Mouse (Mus musculus): Measurements from ENCODE around the gene Gm10643. TPM values are rescaled to one million over a fixed set of nuclear protein-coding genes. Genes with fewer than 3 reads are reported as not detected.

The Gm10643 gene
- polyA plus RNA-seq, 1 experiment = 0.49 TPM

GRCm38 (mm10) chr8:84023085-84023484 lies 41.9 kb downstream of the Gm10643 start:
- H3K79me2 ChIP-seq (ENCODE audit: control insufficient read depth, insufficient read depth) = no peaks in the 10 kb centered on the region
- H3K27me3 ChIP-seq (ENCODE audit: control insufficient read depth, insufficient read depth, insufficient read length) = no peaks in the 10 kb centered on the region
- H3K79me3 ChIP-seq (ENCODE audit: low read depth) = no peaks in the 10 kb centered on the region
- no peak overlapping the region for H3ac ChIP-seq (ENCODE audit: control insufficient read depth, insufficient read length, low read depth)
- H3K4me3 ChIP-seq (ENCODE audit: insufficient read depth, poor library complexity, severe bottlenecking) = no peak overlapping the region
- no peak for TF ChIP-seq FOSL1 (IDR thresholded peaks at IDR 0.05; ENCODE audit: insufficient read depth, low read length, poor library complexity, severe bottlenecking)
- peak; percentile 76 for TF ChIP-seq USF1 (IDR thresholded peaks at IDR 0.05; ENCODE audit: low read depth)
- TF ChIP-seq MYOG (IDR thresholded peaks at IDR 0.05; ENCODE audit: control insufficient read depth, extremely low read depth, insufficient read length) = no peak
- peak; percentile 81 for TF ChIP-seq MAX (IDR thresholded peaks at IDR 0.05)
- peak; percentile 31 for TF ChIP-seq MYOD1 (IDR thresholded peaks at IDR 0.05; ENCODE audit: control insufficient read depth, insufficient read length, low read depth)
- TF ChIP-seq CEBPB (IDR thresholded peaks at IDR 0.05; ENCODE audit: low read depth) = no peak
- H3K36me3 ChIP-seq (ENCODE audit: control insufficient read depth, insufficient read depth) = no peaks in the 10 kb centered on the region

DNA sequence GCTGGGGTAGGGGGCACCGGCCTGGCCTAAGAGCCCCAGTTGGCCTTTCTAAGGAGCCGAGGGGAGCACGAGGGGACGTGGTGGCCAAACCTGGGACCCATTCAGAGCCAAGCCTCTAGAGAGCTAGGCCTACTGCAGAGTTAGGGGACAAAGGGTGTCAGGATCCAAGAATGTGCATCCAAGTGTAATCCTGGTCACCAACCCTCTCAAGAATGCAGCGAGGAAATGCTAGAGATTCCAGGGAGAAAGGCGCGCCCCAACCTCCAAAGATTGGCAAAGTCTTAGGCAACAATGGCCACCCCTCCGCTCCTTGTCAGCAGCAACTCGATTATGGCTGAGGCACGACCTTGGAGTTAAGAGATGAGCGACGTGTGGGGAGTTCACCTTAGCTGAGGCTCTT lies 43.4 kb downstream of the Gm10643 start:
- no peaks in the 10 kb centered on the region for H3K79me3 ChIP-seq (ENCODE audit: low read depth)
- no peaks in the 10 kb centered on the region for H3K36me3 ChIP-seq (ENCODE audit: control insufficient read depth, insufficient read depth)
- no peak overlapping the region for H3K4me3 ChIP-seq (ENCODE audit: insufficient read depth, poor library complexity, severe bottlenecking)
- H3ac ChIP-seq (ENCODE audit: control insufficient read depth, insufficient read length, low read depth) = no peak overlapping the region
- TF ChIP-seq CEBPB (IDR thresholded peaks at IDR 0.05; ENCODE audit: low read depth) = no peak
- TF ChIP-seq CTCF (IDR thresholded peaks at IDR 0.05; ENCODE audit: control insufficient read depth, insufficient read depth, insufficient read length) = no peak
- no peak for TF ChIP-seq MYOD1 (IDR thresholded peaks at IDR 0.05; ENCODE audit: control insufficient read depth, insufficient read length, low read depth)
- TF ChIP-seq MYOG (IDR thresholded peaks at IDR 0.05; ENCODE audit: control insufficient read depth, extremely low read depth, insufficient read length) = no peak
- TF ChIP-seq MAX (IDR thresholded peaks at IDR 0.05) = no peak
- TF ChIP-seq FOSL1 (IDR thresholded peaks at IDR 0.05; ENCODE audit: insufficient read depth, low read length, poor library complexity, severe bottlenecking) = no peak
- TF ChIP-seq USF1 (IDR thresholded peaks at IDR 0.05; ENCODE audit: low read depth) = no peak
- no peaks in the 10 kb centered on the region for H3K79me2 ChIP-seq (ENCODE audit: control insufficient read depth, insufficient read depth)
- H3K27me3 ChIP-seq (ENCODE audit: control insufficient read depth, insufficient read depth, insufficient read length) = no peaks in the 10 kb centered on the region

DNA sequence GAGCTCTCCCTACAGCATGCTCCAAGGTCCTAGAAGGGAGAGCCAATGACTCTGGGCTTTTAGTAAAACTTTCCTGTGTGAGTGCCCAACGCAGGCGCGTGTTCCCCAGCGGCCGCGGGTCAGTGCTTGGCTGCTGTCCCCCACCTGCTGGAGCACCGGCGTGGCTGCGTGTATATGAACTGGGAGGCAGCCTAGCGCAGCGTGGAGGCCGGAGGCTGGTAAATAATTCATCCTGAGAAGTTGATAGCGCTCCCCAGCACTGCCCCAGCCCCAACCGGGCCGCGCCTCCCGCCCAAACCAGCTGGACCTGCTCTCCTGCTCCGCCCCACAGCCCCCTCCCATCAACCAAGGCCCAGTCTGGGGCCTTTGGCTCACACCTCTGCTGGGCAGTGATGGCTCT lies 43.8 kb downstream of the Gm10643 start, which contains the start of gene Palm3:
Gene Palm3, plus strand, starts transcription at position 376 of the 400 bp plus-strand sequence.
- Histone ChIP-seq H3K27me3 (ENCODE audit: control insufficient read depth, insufficient read depth, insufficient read length) (no peaks in the 10 kb centered on the region), H3ac (ENCODE audit: control insufficient read depth, insufficient read length, low read depth) (peak within 1 kb of the TSS; percentile 6), H3K79me3 (ENCODE audit: low read depth) (no peaks in the 10 kb centered on the region), H3K4me3 (ENCODE audit: insufficient read depth, poor library complexity, severe bottlenecking) (no peak within 1 kb of the TSS), H3K36me3 (ENCODE audit: control insufficient read depth, insufficient read depth) (no peaks in the 10 kb centered on the region), H3K79me2 (ENCODE audit: control insufficient read depth, insufficient read depth) (no peaks in the 10 kb centered on the region)
- no peak for TF ChIP-seq FOSL1 (IDR thresholded peaks at IDR 0.05; ENCODE audit: insufficient read depth, low read length, poor library complexity, severe bottlenecking)
- no peak for TF ChIP-seq MYOD1 (IDR thresholded peaks at IDR 0.05; ENCODE audit: control insufficient read depth, insufficient read length, low read depth)
- TF ChIP-seq CTCF (IDR thresholded peaks at IDR 0.05; ENCODE audit: control insufficient read depth, insufficient read depth, insufficient read length) = no peak
- TF ChIP-seq CEBPB (IDR thresholded peaks at IDR 0.05; ENCODE audit: low read depth) = no peak
- no peak for TF ChIP-seq MYOG (IDR thresholded peaks at IDR 0.05; ENCODE audit: control insufficient read depth, extremely low read depth, insufficient read length)
- TF ChIP-seq MAX (IDR thresholded peaks at IDR 0.05) = no peak

GRCm38 (mm10) chr8:84019738-84020137 lies 45.2 kb downstream of the Gm10643 start:
- Histone ChIP-seq H3K79me2 (ENCODE audit: control insufficient read depth, insufficient read depth) (no peaks in the 10 kb centered on the region), H3K27me3 (ENCODE audit: control insufficient read depth, insufficient read depth, insufficient read length) (no peaks in the 10 kb centered on the region), H3K36me3 (ENCODE audit: control insufficient read depth, insufficient read depth) (no peaks in the 10 kb centered on the region), H3ac (ENCODE audit: control insufficient read depth, insufficient read length, low read depth) (no peak overlapping the region), H3K79me3 (ENCODE audit: low read depth) (no peaks in the 10 kb centered on the region), H3K4me3 (ENCODE audit: insufficient read depth, poor library complexity, severe bottlenecking) (no peak overlapping the region)
- no peak for TF ChIP-seq USF1 (IDR thresholded peaks at IDR 0.05; ENCODE audit: low read depth)

DNA sequence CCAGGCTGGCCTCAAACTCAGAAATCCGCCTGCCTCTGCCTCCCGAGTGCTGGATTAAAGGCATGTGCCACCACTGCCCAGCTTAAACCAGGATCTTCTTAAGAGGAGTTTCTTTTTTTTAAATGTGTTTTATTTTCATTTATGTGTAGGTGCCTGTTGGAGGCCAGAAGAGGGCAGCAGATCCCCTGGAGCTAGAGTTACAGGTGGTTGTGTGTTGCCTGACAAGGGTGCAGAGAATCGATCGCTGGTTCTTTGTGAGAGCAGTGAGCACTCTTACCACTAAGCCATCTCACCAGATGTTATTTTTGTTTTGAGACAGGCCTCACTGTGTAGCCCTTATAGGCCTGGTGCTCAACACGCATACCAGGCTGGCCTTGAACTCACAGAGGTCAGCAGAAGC lies 49.1 kb downstream of the Gm10643 start:
- H3K27me3 ChIP-seq (ENCODE audit: control insufficient read depth, insufficient read depth, insufficient read length) = peaks cover 3% of the 10 kb centered on the region
- no peaks in the 10 kb centered on the region for H3K36me3 ChIP-seq (ENCODE audit: control insufficient read depth, insufficient read depth)
- no peaks in the 10 kb centered on the region for H3K79me2 ChIP-seq (ENCODE audit: control insufficient read depth, insufficient read depth)
- TF ChIP-seq USF1 (IDR thresholded peaks at IDR 0.05; ENCODE audit: low read depth) (no peak), MAX (IDR thresholded peaks at IDR 0.05) (no peak), CTCF (IDR thresholded peaks at IDR 0.05; ENCODE audit: control insufficient read depth, insufficient read depth, insufficient read length) (no peak), FOSL1 (IDR thresholded peaks at IDR 0.05; ENCODE audit: insufficient read depth, low read length, poor library complexity, severe bottlenecking) (no peak), MYOG (IDR thresholded peaks at IDR 0.05; ENCODE audit: control insufficient read depth, extremely low read depth, insufficient read length) (no peak), MYOD1 (IDR thresholded peaks at IDR 0.05; ENCODE audit: control insufficient read depth, insufficient read length, low read depth) (no peak), CEBPB (IDR thresholded peaks at IDR 0.05; ENCODE audit: low read depth) (no peak)
- no peaks in the 10 kb centered on the region for H3K79me3 ChIP-seq (ENCODE audit: low read depth)
- H3ac ChIP-seq (ENCODE audit: control insufficient read depth, insufficient read length, low read depth) = no peak overlapping the region
- no peak overlapping the region for H3K4me3 ChIP-seq (ENCODE audit: insufficient read depth, poor library complexity, severe bottlenecking)

Small RNA genes within 50 kb of the gene (microRNA-seq; reads per million reads assigned to microRNA genes)
- gene Mir709 (ENCODE audit: borderline microRNAs expressed) = not detected

Other genes with a start within 250 kb of the Gm10643 start
- gene Adgrl1, start 165.0 kb downstream of the Gm10643 start, polyA plus RNA-seq (2012; fragmentation: generic; extraction: Trizol) = 16.6 TPM
- 0.08 TPM for gene Gm10644, start 109.9 kb downstream of the Gm10643 start, polyA plus RNA-seq (2012; fragmentation: generic; extraction: Trizol)
- 140 TPM for gene Asf1b, start 109.6 kb downstream of the Gm10643 start, polyA plus RNA-seq (2012; fragmentation: generic; extraction: Trizol)
- gene Prkaca, start 92.1 kb downstream of the Gm10643 start, polyA plus RNA-seq (2012; fragmentation: generic; extraction: Trizol) = 75.1 TPM
- gene Samd1, start 67.5 kb downstream of the Gm10643 start, polyA plus RNA-seq (2012; fragmentation: generic; extraction: Trizol) = 69.7 TPM
- 0.12 TPM for gene 1700067K01Rik, start 63.6 kb downstream of the Gm10643 start, polyA plus RNA-seq (2012; fragmentation: generic; extraction: Trizol)
- gene 2210011C24Rik, start 53.0 kb downstream of the Gm10643 start, polyA plus RNA-seq (2012; fragmentation: generic; extraction: Trizol) = 1.5 TPM
- gene Palm3, start 43.7 kb downstream of the Gm10643 start, polyA plus RNA-seq (2012; fragmentation: generic; extraction: Trizol) = 3.5 TPM
- 0.49 TPM for gene Il27ra, start 22.5 kb downstream of the Gm10643 start, polyA plus RNA-seq (2012; fragmentation: generic; extraction: Trizol)
- gene Rln3, start 20.1 kb downstream of the Gm10643 start, polyA plus RNA-seq (2012; fragmentation: generic; extraction: Trizol) = not detected
- 9.8 TPM for gene Rfx1, start 1.7 kb upstream of the Gm10643 start, polyA plus RNA-seq (2012; fragmentation: generic; extraction: Trizol)
- 45.2 TPM for gene Dcaf15, start 39.6 kb upstream of the Gm10643 start, polyA plus RNA-seq (2012; fragmentation: generic; extraction: Trizol)
- 10.3 TPM for gene Podnl1, start 60.9 kb upstream of the Gm10643 start, polyA plus RNA-seq (2012; fragmentation: generic; extraction: Trizol)
- 25.2 TPM for gene Cc2d1a, start 82.8 kb upstream of the Gm10643 start, polyA plus RNA-seq (2012; fragmentation: generic; extraction: Trizol)
- 0.61 TPM for gene 4930432K21Rik, start 82.9 kb upstream of the Gm10643 start, polyA plus RNA-seq (2012; fragmentation: generic; extraction: Trizol)
- gene Nanos3, start 120.1 kb upstream of the Gm10643 start, polyA plus RNA-seq (2012; fragmentation: generic; extraction: Trizol) = 1.1 TPM
- gene Zswim4, start 171.9 kb upstream of the Gm10643 start, polyA plus RNA-seq (2012; fragmentation: generic; extraction: Trizol) = 10.1 TPM
- gene D8Ertd738e, start 184.6 kb upstream of the Gm10643 start, polyA plus RNA-seq (2012; fragmentation: generic; extraction: Trizol) = 281 TPM
- gene Mri1, start 192.2 kb upstream of the Gm10643 start, polyA plus RNA-seq (2012; fragmentation: generic; extraction: Trizol) = 23.2 TPM
- gene Ccdc130, start 205.2 kb upstream of the Gm10643 start, polyA plus RNA-seq (2012; fragmentation: generic; extraction: Trizol) = 16.1 TPM

Data from C2C12 (cell line).